Mouse (Mus musculus) midbrain, embryonic 14.5 days (tissue): Measurements from ENCODE around the gene Flna. TPM values are rescaled to one million over a fixed set of nuclear protein-coding genes. Genes with fewer than 3 reads are reported as not detected.

Experiments used
- ATAC-seq: fragments of 200-750 bp; cut with Nextera tagmentation; 2 replicates; pipeline ENCODE4 v1.8.0; 2017; ENCODE audit warnings: moderate number of reproducible peaks, moderate library complexity; ENCODE audit not compliant: low FRiP score, low TSS enrichment
- DNase-seq: peaks from one replicate; pipeline ENCODE4 v3.0.0-alpha.2; 2015
- H3K27ac ChIP-seq: fragments of 300-500 bp; sonication (generic); replicated peaks from 2 replicates; pipeline ENCODE4 v1.5.1; 2014; ENCODE audit warnings: mild to moderate bottlenecking, low read depth, low read length, moderate library complexity
- H3K27me3 ChIP-seq: fragments of 300-500 bp; sonication (generic); 2 replicates; pipeline ENCODE4 v1.6.1; 2014; ENCODE audit warnings: low read length, control low read depth, mixed read lengths; ENCODE audit not compliant: control insufficient read depth, insufficient read depth
- H3K36me3 ChIP-seq: fragments of 300-500 bp; sonication (generic); 2 replicates; pipeline ENCODE4 v1.6.1; 2014; ENCODE audit warnings: low read length, control low read depth; ENCODE audit not compliant: control insufficient read depth, insufficient read depth
- H3K4me1 ChIP-seq: fragments of 300-500 bp; sonication (generic); 2 replicates; pipeline ENCODE4 v1.6.1; 2014; ENCODE audit warnings: mild to moderate bottlenecking, antibody characterized with exemption, low read length, control low read depth; ENCODE audit not compliant: control insufficient read depth, insufficient read depth
- H3K4me2 ChIP-seq: fragments of 300-500 bp; sonication (generic); 2 replicates; pipeline ENCODE4 v1.6.1; 2014; ENCODE audit warnings: mild to moderate bottlenecking, low read length, moderate library complexity
- H3K4me3 ChIP-seq: fragments of 300-500 bp; sonication (generic); replicated peaks from 2 replicates; pipeline ENCODE4 v1.5.1; 2014; ENCODE audit warnings: low read depth, low read length
- H3K9ac ChIP-seq: fragments of 300-500 bp; sonication (generic); replicated peaks from 2 replicates; pipeline ENCODE4 v1.6.1; 2014; ENCODE audit warnings: mild to moderate bottlenecking, low read length, moderate library complexity
- H3K9me3 ChIP-seq: fragments of 300-500 bp; sonication (generic); 2 replicates; pipeline ENCODE4 v1.6.1; 2016; ENCODE audit warnings: low read length, control low read depth, mixed read lengths; ENCODE audit not compliant: control insufficient read depth
- WGBS: fragments of 180-500 bp; shearing (Covaris S2); extraction: QIAGEN DNeasy Blood & Tissue Kit; methylation state at CpG from one replicate; pipeline ENCODE4 v1.1.7; 2014; 5-methylcytosine and 5-hydroxymethylcytosine counted together
- polyA plus RNA-seq: library from polyadenylated mRNA; unstranded; fragments of >200 nt; fragmentation: Nextera tagmentation; extraction: Ambion mirVana; gene quantifications from 2 replicates; pipeline ENCODE4 v1.2.1, GENCODE M21; 2014

The Flna gene
- polyA plus RNA-seq, 1 experiment from 2014 or later = 102 TPM

DNA sequence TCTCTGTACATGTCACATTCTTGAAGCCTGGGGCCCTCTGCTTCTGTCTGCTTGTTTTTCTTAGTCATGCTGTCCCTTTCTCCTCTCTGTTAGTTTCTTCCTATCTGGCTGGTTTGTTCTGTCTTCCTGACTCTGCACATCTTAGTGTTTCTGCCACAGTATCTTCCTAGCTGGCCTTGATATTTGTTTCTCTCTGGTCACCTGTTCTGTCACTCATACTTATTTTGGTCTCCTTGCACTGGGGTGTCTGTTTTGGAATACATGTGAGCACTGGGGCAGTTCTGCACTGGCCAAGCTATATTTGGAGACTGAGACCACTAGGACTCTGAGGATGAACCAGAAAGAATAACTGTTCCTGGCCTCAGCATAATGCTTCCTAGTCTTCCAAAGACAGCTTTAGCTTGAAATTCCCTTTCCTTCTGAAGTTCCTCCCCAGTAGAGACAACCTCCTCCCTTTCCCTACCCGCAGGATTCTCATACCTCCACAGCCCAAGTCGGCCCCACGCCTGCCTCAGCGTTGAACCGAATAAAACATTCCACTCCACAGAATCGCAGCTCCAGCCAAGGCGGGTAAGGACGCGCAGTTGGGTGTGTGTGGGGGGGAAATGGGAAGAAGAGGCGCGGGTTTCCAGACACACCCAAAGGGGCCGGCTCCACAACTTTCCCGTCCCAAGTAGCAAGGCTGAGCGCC, 31.6 kb upstream of the Flna start:
- peak overlapping the region; percentile 68 for H3K4me2 ChIP-seq
- no peak for ATAC-seq
- peak overlapping the region; percentile 62; the same call in 1 of the 2 replicates for H3K9ac ChIP-seq
- peaks cover 6% of the 10 kb centered on the region; the same call in 1 of the 2 replicates for H3K4me1 ChIP-seq
- no peaks in the 10 kb centered on the region for H3K9me3 ChIP-seq
- H3K36me3 ChIP-seq = no peaks in the 10 kb centered on the region
- H3K27me3 ChIP-seq = no peaks in the 10 kb centered on the region
- no peak for DNase-seq
- WGBS = 18% methylated on average over 14 of the region's 14 CpGs
- peak overlapping the region; percentile 51 for H3K4me3 ChIP-seq
- H3K27ac ChIP-seq = no peak overlapping the region

DNA sequence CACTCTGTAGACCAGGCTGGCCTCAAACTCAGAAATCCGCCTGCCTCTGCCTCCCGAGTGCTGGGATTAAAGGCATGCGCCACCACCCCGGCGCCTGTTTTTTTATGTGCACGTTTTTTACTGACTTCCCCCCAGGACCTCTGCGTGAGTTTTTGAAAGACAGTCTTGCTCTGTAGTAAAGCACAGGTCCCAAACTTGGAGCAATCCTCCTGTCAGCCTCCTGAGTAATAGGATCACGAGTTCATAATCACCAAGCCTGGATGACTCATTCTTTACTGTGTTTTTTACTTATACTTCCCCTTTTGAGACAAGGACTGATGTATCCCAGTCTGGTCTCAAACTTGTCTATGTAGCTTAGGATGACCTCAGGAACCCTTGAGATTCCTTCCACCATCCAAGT, 28.3 kb upstream of the Flna start:
- H3K9me3 ChIP-seq = no peaks in the 10 kb centered on the region
- ATAC-seq (no peak), DNase-seq (no peak)
- WGBS = 66% methylated on average over 8 of the region's 8 CpGs
- no peak overlapping the region for H3K4me2 ChIP-seq
- H3K4me3 ChIP-seq = no peak overlapping the region
- H3K9ac ChIP-seq = no peak overlapping the region
- H3K36me3 ChIP-seq = peaks cover 7% of the 10 kb centered on the region; the same call in 1 of the 2 replicates
- H3K27me3 ChIP-seq = no peaks in the 10 kb centered on the region
- no peak overlapping the region for H3K27ac ChIP-seq
- H3K4me1 ChIP-seq = no peaks in the 10 kb centered on the region

DNA sequence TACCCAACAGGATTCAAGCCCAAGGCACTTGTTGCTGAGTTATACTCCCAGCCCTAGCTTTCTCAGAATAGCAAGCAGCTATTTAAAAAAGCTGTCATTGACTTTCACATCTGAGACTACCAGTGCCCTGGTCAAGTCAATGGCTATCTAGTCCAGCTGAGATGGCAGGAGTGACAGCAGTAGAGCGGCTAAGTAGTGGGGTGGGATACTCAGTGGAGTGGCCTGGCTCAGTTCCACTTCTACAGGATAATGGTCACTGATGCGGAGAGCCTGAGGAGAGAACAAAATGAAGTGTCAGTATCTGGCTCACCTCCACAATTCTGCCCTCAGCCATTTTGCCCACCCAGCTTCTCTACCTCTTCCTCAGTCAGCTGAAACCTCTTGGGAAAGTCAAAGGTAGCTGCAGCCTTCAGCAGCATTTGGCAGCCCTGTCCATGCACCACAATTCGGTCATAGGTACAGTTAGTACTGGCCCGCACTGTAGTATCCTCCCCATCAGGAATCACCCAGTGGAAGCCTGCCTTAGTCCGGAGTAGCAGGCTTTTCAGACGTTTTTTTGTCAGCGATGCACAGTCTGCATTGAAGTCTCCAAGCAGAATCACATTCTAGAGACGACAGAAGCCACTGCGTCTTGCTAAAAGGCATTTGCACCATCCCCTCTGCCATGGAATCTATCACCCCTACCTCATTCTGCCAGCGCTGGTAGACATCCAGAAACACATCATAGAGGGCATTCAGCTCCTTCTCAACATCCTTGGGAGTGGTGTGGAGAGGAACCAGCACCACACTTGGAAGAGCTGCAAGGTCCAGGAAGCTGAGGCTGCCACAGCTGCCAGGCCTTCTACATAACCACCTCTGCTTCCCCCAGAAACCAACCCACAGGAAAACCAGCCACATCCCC, 24.1 kb upstream of the Flna start:
- DNase-seq (no peak), ATAC-seq (no peak)
- H3K4me3 ChIP-seq = no peak overlapping the region
- no peak overlapping the region for H3K27ac ChIP-seq
- no peaks in the 10 kb centered on the region for H3K27me3 ChIP-seq
- 39% methylated on average over 10 of the region's 10 CpGs for WGBS
- peaks cover 12% of the 10 kb centered on the region; the same call in 1 of the 2 replicates for H3K36me3 ChIP-seq
- no peak overlapping the region for H3K4me2 ChIP-seq
- H3K9me3 ChIP-seq = no peaks in the 10 kb centered on the region
- H3K9ac ChIP-seq = no peak overlapping the region
- H3K4me1 ChIP-seq = 0 out of 2 replicates have a peak, but pooled peaks cover 2% of the 10 kb centered on the region

DNA sequence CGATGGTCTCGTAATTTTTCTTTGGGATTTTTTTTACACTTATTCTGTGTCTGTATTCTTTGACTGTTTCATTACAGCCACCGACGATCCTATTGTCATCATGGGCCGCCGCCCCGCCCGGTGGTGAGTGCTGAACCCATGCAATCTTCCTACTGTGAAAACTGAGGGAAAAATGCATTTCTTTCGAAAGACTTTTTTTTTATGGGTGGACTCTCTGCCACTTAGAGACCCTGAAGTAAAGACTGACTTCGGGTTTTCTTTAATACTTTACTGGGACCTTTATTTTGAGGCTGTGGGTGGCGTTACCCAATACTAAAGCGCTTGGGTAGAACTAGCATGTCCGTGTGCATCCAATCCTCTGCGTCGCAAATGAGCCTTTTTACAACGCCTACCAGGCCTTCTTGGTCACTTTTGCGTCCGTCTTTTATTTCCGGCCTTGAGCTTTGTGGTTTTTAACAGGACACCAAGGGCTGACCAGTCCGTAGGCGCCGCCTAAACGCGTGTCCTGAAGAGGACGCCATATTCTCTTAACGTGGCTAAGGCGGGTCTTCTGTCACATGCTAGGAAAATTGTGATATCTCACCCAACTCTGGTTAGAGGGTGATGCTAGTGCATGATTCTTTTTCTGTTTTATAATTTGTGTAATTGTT, 21.4 kb upstream of the Flna start:
- peak; percentile 6; the same call in 1 of the 2 replicates for ATAC-seq
- WGBS = 22% methylated on average over 27 of the region's 27 CpGs
- peak; percentile 45 for DNase-seq
- peak overlapping the region; percentile 63 for H3K9ac ChIP-seq
- peak overlapping the region; percentile 41; the same call in 1 of the 2 replicates for H3K27ac ChIP-seq
- H3K4me2 ChIP-seq = peak overlapping the region; percentile 61
- H3K27me3 ChIP-seq = no peaks in the 10 kb centered on the region
- no peaks in the 10 kb centered on the region for H3K9me3 ChIP-seq
- peaks cover 12% of the 10 kb centered on the region; the same call in 1 of the 2 replicates for H3K36me3 ChIP-seq
- H3K4me1 ChIP-seq = 0 out of 2 replicates have a peak, but pooled peaks cover 2% of the 10 kb centered on the region
- peak overlapping the region; percentile 52 for H3K4me3 ChIP-seq

DNA sequence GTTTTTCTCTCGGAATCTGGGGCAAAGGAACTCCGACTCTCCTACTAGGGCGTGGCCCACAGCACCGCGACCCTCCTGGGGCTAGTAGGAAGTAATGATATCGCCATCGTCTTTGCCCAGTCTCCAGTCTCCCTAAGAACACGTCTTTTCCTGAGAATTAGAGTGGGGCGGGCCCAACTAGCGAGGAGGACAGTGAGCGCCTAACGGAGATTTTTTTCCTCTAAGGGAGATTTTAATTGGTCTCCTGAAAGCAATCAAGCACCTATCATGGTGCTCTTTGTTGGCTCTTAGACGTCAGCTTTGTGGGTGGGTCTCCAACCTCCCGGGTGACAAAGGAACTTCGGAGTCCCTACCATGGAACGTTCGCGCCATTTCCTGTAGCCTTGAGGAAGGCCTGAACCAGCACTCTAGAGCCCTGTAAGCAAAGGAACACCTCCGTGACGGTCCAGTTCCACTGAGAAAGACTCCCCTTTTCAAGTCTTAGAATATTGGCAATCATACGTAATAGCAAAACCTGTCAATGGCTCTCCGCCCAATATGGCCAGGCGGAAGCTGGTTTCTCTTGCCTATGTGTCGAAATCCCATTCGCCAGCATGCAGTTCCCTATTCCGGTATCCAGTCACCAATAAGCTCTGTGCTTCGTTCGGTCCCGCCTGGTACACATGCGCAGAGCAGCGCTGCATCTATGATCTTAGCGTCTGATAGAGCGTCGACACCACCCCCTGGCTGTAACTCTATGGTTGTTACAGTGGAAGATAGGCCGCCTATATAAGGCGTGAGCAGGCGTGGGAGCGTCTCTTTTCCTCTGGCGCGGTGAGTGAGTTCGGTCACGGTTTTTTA, 20.7 kb upstream of the Flna start, which contains the start of gene Rpl10:
Rpl10 (plus strand) TSS at position 751 of the 840 bp plus-strand sequence.
- WGBS = 18% methylated on average over 42 of the region's 42 CpGs

DNA sequence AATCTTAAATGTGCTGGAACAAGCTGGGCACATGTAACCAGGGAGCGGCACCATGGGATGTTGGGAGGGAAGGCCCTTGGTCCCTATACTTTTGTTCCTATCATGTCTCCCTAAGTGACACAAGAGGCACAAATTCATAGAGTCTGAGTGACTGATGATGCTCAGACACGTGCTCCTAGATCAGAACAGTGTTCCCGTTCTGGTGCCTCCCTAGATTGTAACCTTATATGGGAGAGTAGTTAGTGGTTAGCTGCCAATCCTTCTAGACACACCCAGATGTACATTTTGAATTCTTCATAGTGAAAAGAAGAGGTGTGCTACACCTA, 20.1 kb upstream of the Flna start:
- no peak for DNase-seq
- Histone ChIP-seq H3K9me3 (no peaks in the 10 kb centered on the region), H3K27ac (peak overlapping the region; percentile 97), H3K4me1 (0 out of 2 replicates have a peak, but pooled peaks cover 2% of the 10 kb centered on the region), H3K4me3 (peak overlapping the region; percentile 52), H3K9ac (peak overlapping the region; percentile 54), H3K4me2 (peak overlapping the region; percentile 61), H3K27me3 (no peaks in the 10 kb centered on the region), H3K36me3 (peaks cover 12% of the 10 kb centered on the region; the same call in 1 of the 2 replicates)
- 0 out of 2 replicates have a peak, but pooled peaks have one; percentile 5 for ATAC-seq
- 33% methylated on average over 3 of the region's 3 CpGs for WGBS

More for the DNA sequence above, 20.7 kb upstream of the Flna start, which contains the start of gene Rpl10:
- peak; percentile 95 for DNase-seq
- H3K9me3 ChIP-seq = no peaks in the 10 kb centered on the region
- peaks cover 12% of the 10 kb centered on the region; the same call in 1 of the 2 replicates for H3K36me3 ChIP-seq
- peak within 1 kb of the TSS; percentile 65 for H3K9ac ChIP-seq
- peak within 1 kb of the TSS; percentile 97 for H3K27ac ChIP-seq
- H3K4me3 ChIP-seq = peak within 1 kb of the TSS; percentile 52
- H3K4me2 ChIP-seq = peak within 1 kb of the TSS; percentile 61
- ATAC-seq = peak; percentile 95
- H3K4me1 ChIP-seq = 0 out of 2 replicates have a peak, but pooled peaks cover 2% of the 10 kb centered on the region
- no peaks in the 10 kb centered on the region for H3K27me3 ChIP-seq

DNA sequence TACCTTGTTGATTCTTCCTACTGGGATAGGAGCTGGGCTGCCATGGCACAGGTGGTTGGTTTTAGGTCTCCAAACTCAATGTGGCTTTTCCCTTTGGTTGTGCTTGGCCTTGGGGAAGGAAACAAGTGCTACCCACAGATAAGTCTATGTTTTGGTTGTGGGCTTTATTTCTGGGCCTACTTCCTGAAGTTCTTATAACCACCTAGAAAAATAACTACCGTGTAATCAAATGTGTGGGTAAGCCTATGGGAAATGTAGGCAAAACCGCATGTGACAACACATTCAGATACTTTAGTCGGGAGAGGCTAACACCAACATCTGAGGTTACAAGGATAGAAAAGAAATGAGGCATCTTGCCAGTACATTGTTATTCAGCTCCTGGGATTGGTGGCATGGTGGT, 8.1 kb upstream of the Flna start:
- ATAC-seq (no peak), DNase-seq (no peak)
- no peaks in the 10 kb centered on the region for H3K27me3 ChIP-seq
- H3K36me3 ChIP-seq = peaks cover 12% of the 10 kb centered on the region; the same call in 1 of the 2 replicates
- WGBS = 91% methylated on average over 3 of the region's 3 CpGs
- H3K4me1 ChIP-seq = peaks cover 4% of the 10 kb centered on the region; the same call in 1 of the 2 replicates
- no peaks in the 10 kb centered on the region for H3K9me3 ChIP-seq
- H3K9ac ChIP-seq = no peak overlapping the region
- no peak overlapping the region for H3K27ac ChIP-seq
- H3K4me3 ChIP-seq = no peak overlapping the region
- no peak overlapping the region for H3K4me2 ChIP-seq
